Mouse (Mus musculus) Muller cell, postnatal 12 days (primary cell): ENCODE measurements at regions not wholly inside any gene's neighbourhood (a gene's known extent, or its start where the extent isn't known, plus 50 kb on each side); places are given as distances from the start of the nearest gene placed in this dataset.
A peak's percentile ranks its signal among the peaks of the same experiment; 100 is the strongest.

ENCODE experiments used
- DNase-seq: peaks from one replicate; pipeline ENCODE4 v3.0.0-alpha.2; 2015; ENCODE audit errors: inconsistent ontology term

- no peak for DNase-seq
Observed at GRCm38 (mm10) chr15:60111046-60111445, 94.6 kb upstream of the 4933412E24Rik start.

GRCm38 (mm10) chr15:60104126-60104525 is 87.7 kb upstream of the 4933412E24Rik start:
- DNase-seq, result no peak

GRCm38 (mm10) chr15:60101485-60102280 is 85.3 kb upstream of the 4933412E24Rik start:
- no peak for DNase-seq

- DNase-seq, result peak; percentile 66
Observed at GRCm38 (mm10) chr15:60097141-60097540, 80.7 kb upstream of the 4933412E24Rik start.

GRCm38 (mm10) chr15:60096131-60096530 is 79.7 kb upstream of the 4933412E24Rik start:
- no peak for DNase-seq

GRCm38 (mm10) chr15:60089921-60090320 is 73.5 kb upstream of the 4933412E24Rik start:
- DNase-seq, result no peak

GRCm38 (mm10) chr15:60088964-60089899 is 72.8 kb upstream of the 4933412E24Rik start:
- no peak for DNase-seq
